Mouse (Mus musculus) MEL (cell line): ENCODE data around the gene Rps15. TPM values are rescaled to one million over a fixed set of nuclear protein-coding genes. Genes with fewer than 3 reads are reported as not detected.

Experiments used
- DNase-seq: peaks from one replicate; pipeline ENCODE4 v3.0.0; 2011; ENCODE audit warnings: low read depth, low spot score
- H3K27ac ChIP-seq: 2 replicates; pipeline ENCODE4 v1.5.1; 2012; ENCODE audit warnings: low read depth, mild to moderate bottlenecking, control low read depth, low read length, moderate library complexity; ENCODE audit not compliant: control insufficient read depth
- H3K27me3 ChIP-seq, 2 experiments: fragments of 150-350 bp in 1 of 2; sonication (generic) in 1 of 2; 2 replicates each; pipeline ENCODE4 v1.6.1; 2012; ENCODE audit warnings: low read length in 2 of 2, mild to moderate bottlenecking in 2 of 2, improper control_type of control experiment in 1 of 2, moderate library complexity in 1 of 2; ENCODE audit not compliant: insufficient read depth in 2 of 2, control insufficient read depth in 1 of 2
- H3K36me3 ChIP-seq, 2 experiments: 2 replicates each; pipeline ENCODE4 v1.6.1; 2012 to 2014; ENCODE audit warnings: low read length in 2 of 2, improper control_type of control experiment in 1 of 2, inconsistent platforms in 1 of 2, mild to moderate bottlenecking in 1 of 2; ENCODE audit not compliant: insufficient read depth in 2 of 2, control insufficient read depth in 1 of 2
- H3K4me1 ChIP-seq, 2 experiments: fragments of 150-350 bp in 1 of 2; sonication (generic) in 1 of 2; 2 replicates each; pipeline ENCODE4 v1.6.1; 2012; ENCODE audit warnings: low read length in 2 of 2, improper control_type of control experiment in 1 of 2, mild to moderate bottlenecking in 1 of 2; ENCODE audit not compliant: insufficient read depth in 2 of 2, control insufficient read depth in 1 of 2
- H3K4me3 ChIP-seq, 2 experiments: fragments of 150-350 bp in 1 of 2; sonication (generic) in 1 of 2; 2 replicates each; pipeline ENCODE4 v1.5.1; 2012; ENCODE audit warnings: low read depth in 2 of 2, low read length in 2 of 2, mild to moderate bottlenecking in 2 of 2, moderate library complexity in 2 of 2, control low read depth in 1 of 2, improper control_type of control experiment in 1 of 2; ENCODE audit not compliant: control insufficient read depth in 1 of 2, insufficient read depth in 1 of 2
- H3K79me2 ChIP-seq: 2 replicates; pipeline ENCODE4 v1.6.1; 2012; ENCODE audit warnings: mild to moderate bottlenecking, low read length, moderate library complexity; ENCODE audit not compliant: control insufficient read depth, poor library complexity, insufficient read depth
- H3K9ac ChIP-seq: 2 replicates; pipeline ENCODE4 v1.6.1; 2012; ENCODE audit warnings: low read depth, mild to moderate bottlenecking, control low read depth, low read length, moderate library complexity; ENCODE audit not compliant: control insufficient read depth, poor library complexity, severe bottlenecking
- H3K9me3 ChIP-seq: fragments of 150-350 bp; sonication (generic); replicated peaks from 2 replicates; pipeline ENCODE4 v1.6.1; 2012; ENCODE audit warnings: mild to moderate bottlenecking, low read length, improper control_type of control experiment, moderate library complexity; ENCODE audit not compliant: insufficient read depth
- BHLHE40 ChIP-seq: IDR thresholded peaks from 2 replicates; pipeline ENCODE4 v1.6.1; 2012; ENCODE audit warnings: low read depth, mild to moderate bottlenecking, inconsistent platforms, low read length, improper control_type of control experiment, borderline replicate concordance
- CHD1 ChIP-seq: IDR thresholded peaks from 2 replicates; pipeline ENCODE4 v1.6.1; 2012; ENCODE audit warnings: low read depth, mild to moderate bottlenecking, inconsistent platforms, low read length, improper control_type of control experiment
- CTCF ChIP-seq, 3 experiments: IDR thresholded peaks in 2 of 3; conservative IDR thresholded peaks in 1 of 3; 2 replicates each; pipeline ENCODE4 v1.5.1; 2011 to 2012; ENCODE audit warnings: low read length in 3 of 3, low read depth in 2 of 3, mild to moderate bottlenecking in 2 of 3, improper control_type of control experiment in 1 of 3, inconsistent platforms in 1 of 3, mixed read lengths in 1 of 3, moderate library complexity in 1 of 3; ENCODE audit not compliant: control insufficient read depth in 1 of 3, insufficient read depth in 1 of 3, poor library complexity in 1 of 3, severe bottlenecking in 1 of 3
- ETS1 ChIP-seq: IDR thresholded peaks from 2 replicates; pipeline ENCODE4 v1.6.1; 2012; ENCODE audit warnings: low read depth, mild to moderate bottlenecking, inconsistent platforms, low read length, improper control_type of control experiment, moderate library complexity
- MAFK ChIP-seq: IDR thresholded peaks from 2 replicates; pipeline ENCODE4 v1.6.1; 2011; ENCODE audit warnings: low read depth, mild to moderate bottlenecking, low read length, improper control_type of control experiment, borderline replicate concordance
- MAX ChIP-seq: IDR thresholded peaks from 2 replicates; pipeline ENCODE4 v1.6.1; 2011; ENCODE audit warnings: low read length, improper control_type of control experiment
- MAZ ChIP-seq: IDR thresholded peaks from 2 replicates; pipeline ENCODE4 v1.6.1; 2012; ENCODE audit warnings: low read depth, mild to moderate bottlenecking, inconsistent platforms, low read length, improper control_type of control experiment
- MEF2A ChIP-seq: IDR thresholded peaks from 2 replicates; pipeline ENCODE4 v1.6.1; 2014; ENCODE audit warnings: low read depth, mild to moderate bottlenecking, inconsistent platforms, low read length, improper control_type of control experiment; ENCODE audit not compliant: poor library complexity, insufficient replicate concordance, severe bottlenecking; ENCODE audit errors: extremely low read depth
- MXI1 ChIP-seq: IDR thresholded peaks from 2 replicates; pipeline ENCODE4 v1.6.1; 2011; ENCODE audit warnings: mild to moderate bottlenecking, low read depth, low read length, improper control_type of control experiment
- POLR2A ChIP-seq, 2 experiments: IDR thresholded peaks; 2 replicates each; pipeline ENCODE4 v1.6.1; 2011 to 2012; ENCODE audit warnings: low read length in 2 of 2, mild to moderate bottlenecking in 2 of 2, control low read depth in 1 of 2, improper control_type of control experiment in 1 of 2, low read depth in 1 of 2, moderate library complexity in 1 of 2; ENCODE audit not compliant: control insufficient read depth in 1 of 2, insufficient read depth in 1 of 2, poor library complexity in 1 of 2
- POLR2AphosphoS5 ChIP-seq: IDR thresholded peaks from 2 replicates; pipeline ENCODE4 v1.6.1; 2012; ENCODE audit warnings: low read depth, borderline replicate concordance, mild to moderate bottlenecking, inconsistent platforms, low read length, moderate library complexity, mixed read lengths
- RAD21 ChIP-seq: IDR thresholded peaks from 2 replicates; pipeline ENCODE4 v1.6.1; 2011; ENCODE audit warnings: mild to moderate bottlenecking, low read depth, low read length, improper control_type of control experiment
- SIN3A ChIP-seq: IDR thresholded peaks from 2 replicates; pipeline ENCODE4 v1.6.1; 2012; ENCODE audit warnings: low read length, improper control_type of control experiment, inconsistent platforms
- TBP ChIP-seq: IDR thresholded peaks from 2 replicates; pipeline ENCODE4 v1.8.0; 2011; ENCODE audit warnings: low read depth, low read length, improper control_type of control experiment
- TCF12 ChIP-seq: IDR thresholded peaks from 2 replicates; pipeline ENCODE4 v1.6.1; 2014; ENCODE audit warnings: low read depth, mild to moderate bottlenecking, inconsistent platforms, low read length, improper control_type of control experiment, moderate library complexity
- UBTF ChIP-seq: IDR thresholded peaks from 2 replicates; pipeline ENCODE4 v1.6.1; 2012; ENCODE audit warnings: low read depth, mild to moderate bottlenecking, inconsistent platforms, low read length, improper control_type of control experiment, moderate library complexity, borderline replicate concordance; ENCODE audit not compliant: insufficient read depth
- USF2 ChIP-seq, 2 experiments: IDR thresholded peaks; 2 replicates each; pipeline ENCODE4 v1.6.1; 2011 to 2012; ENCODE audit warnings: improper control_type of control experiment in 2 of 2, low read length in 2 of 2, borderline replicate concordance in 1 of 2, inconsistent platforms in 1 of 2, low read depth in 1 of 2, mild to moderate bottlenecking in 1 of 2; ENCODE audit not compliant: insufficient read depth in 1 of 2
- ZC3H11A ChIP-seq: IDR thresholded peaks from 2 replicates; pipeline ENCODE4 v1.6.1; 2012; ENCODE audit warnings: low read depth, mild to moderate bottlenecking, inconsistent platforms, low read length, improper control_type of control experiment
- ZKSCAN1 ChIP-seq: IDR thresholded peaks from 2 replicates; pipeline ENCODE4 v1.6.1; 2012; ENCODE audit warnings: low read depth, mild to moderate bottlenecking, inconsistent platforms, low read length, improper control_type of control experiment, moderate library complexity
- ZMIZ1 ChIP-seq: IDR thresholded peaks from 2 replicates; pipeline ENCODE4 v1.6.1; 2012; ENCODE audit warnings: low read depth, mild to moderate bottlenecking, inconsistent platforms, low read length, improper control_type of control experiment, moderate library complexity
- ZNF384 ChIP-seq: IDR thresholded peaks from 2 replicates; pipeline ENCODE4 v1.6.1; 2012; ENCODE audit warnings: low read depth, mild to moderate bottlenecking, inconsistent platforms, low read length, improper control_type of control experiment
- polyA plus RNA-seq, 2 experiments: library from polyadenylated mRNA; stranded (reverse) in 1 of 2; unstranded in 1 of 2; fragments of >175 nt in 1 of 2; fragments of >200 nt in 1 of 2; gene quantifications; 2 replicates each; pipeline versions ENCODE4 v1.2.1 to v1.2.4; 2012; ENCODE audit warnings: low replicate concordance in 2 of 2, low read depth in 1 of 2; ENCODE audit not compliant: insufficient read length in 2 of 2, insufficient read depth in 1 of 2, missing spikeins in 1 of 2
- total RNA-seq: library from RNA; depleted of rRNA; stranded (reverse); fragments of 300-350 nt; gene quantifications from 2 replicates; pipeline ENCODE4 v1.2.3, GENCODE M21; 2012

Gene Rps15
- total and polyA plus RNA-seq, 3 experiments = 1,331 to 4,320 (median 3,905) TPM

- peak overlapping the region in 1 of 2 experiments; percentile 52; a peak in 3 of 4 replicates for H3K4me3 ChIP-seq
- H3K9me3 ChIP-seq = no peaks in the 10 kb centered on the region
- H3K4me1 ChIP-seq = peaks cover 0 to 38% of the 10 kb centered on the region in 2 experiments; a peak in 3 of 4 replicates
- TF ChIP-seq SIN3A (no peak), ZNF384 (peak; percentile 93), MAZ (no peak)
- H3K9ac ChIP-seq = peak overlapping the region; percentile 43
- H3K27ac ChIP-seq = peak overlapping the region; percentile 58
- peak; percentile 56 for DNase-seq
- H3K79me2 ChIP-seq = peaks cover 39% of the 10 kb centered on the region
- peaks cover 0 to 11% of the 10 kb centered on the region in 2 experiments; a peak in 2 of 4 replicates for H3K36me3 ChIP-seq
- no peaks in the 10 kb centered on the region for H3K27me3 ChIP-seq
Measured at GRCm38 (mm10) chr10:80321014-80321669, 28.9 kb downstream of the Rps15 start.

- no peaks in the 10 kb centered on the region for H3K9me3 ChIP-seq
- DNase-seq = no peak
- peak overlapping the region; percentile 89 to 90 for H3K4me3 ChIP-seq
- peaks cover 39% of the 10 kb centered on the region for H3K79me2 ChIP-seq
- peaks cover 0 to 11% of the 10 kb centered on the region in 2 experiments; a peak in 2 of 4 replicates for H3K36me3 ChIP-seq
- H3K27me3 ChIP-seq = no peaks in the 10 kb centered on the region
- H3K27ac ChIP-seq = peak overlapping the region; percentile 64
- peaks cover 0 to 32% of the 10 kb centered on the region in 2 experiments; a peak in 3 of 4 replicates for H3K4me1 ChIP-seq
- TF ChIP-seq ZKSCAN1 (peak; percentile 98), ZC3H11A (no peak)
- peak overlapping the region; percentile 93 for H3K9ac ChIP-seq
Measured at GRCm38 (mm10) chr10:80321670-80322581, 29.7 kb downstream of the Rps15 start.

- DNase-seq = peak; percentile 70
- H3K27me3 ChIP-seq = no peaks in the 10 kb centered on the region
- peaks cover 0 to 5% of the 10 kb centered on the region in 2 experiments; a peak in 2 of 4 replicates for H3K36me3 ChIP-seq
- H3K9ac ChIP-seq = peak overlapping the region; percentile 93
- peak overlapping the region; percentile 64 for H3K27ac ChIP-seq
- H3K4me1 ChIP-seq = peaks cover 0 to 25% of the 10 kb centered on the region in 2 experiments; a peak in 3 of 4 replicates
- no peaks in the 10 kb centered on the region for H3K9me3 ChIP-seq
- H3K79me2 ChIP-seq = peaks cover 39% of the 10 kb centered on the region
- H3K4me3 ChIP-seq = peak overlapping the region; percentile 89 to 90
- TF ChIP-seq USF2 (IDR thresholded peaks at IDR 0.05; ENCODE audit: borderline replicate concordance in 1 of 2, insufficient read depth in 1 of 2, low read depth in 1 of 2, low read length in 2 of 2) = no peak
- TF ChIP-seq RAD21 = no peak
- no peak for TF ChIP-seq POLR2AphosphoS5
- peak; percentile 84 for TF ChIP-seq MAX
- TF ChIP-seq UBTF = no peak
- TF ChIP-seq POLR2A (IDR thresholded peaks at IDR 0.05; ENCODE audit: control insufficient read depth in 1 of 2, insufficient read depth in 1 of 2, low read depth in 1 of 2, low read length in 2 of 2, poor library complexity in 1 of 2) = peak; percentile 43 to 58; a peak in 2 of 4 replicates
- no peak for TF ChIP-seq ETS1
- peak; percentile 86 for TF ChIP-seq MXI1
- peak in 2 of 3 experiments; percentile 4 to 11; a peak in 2 of 6 replicates for TF ChIP-seq CTCF (IDR thresholded peaks at IDR 0.05 in 2 of 3, conservative IDR thresholded peaks at IDR 0.05 in 1 of 3; ENCODE audit: control insufficient read depth in 1 of 3, insufficient read depth in 1 of 3, low read depth in 2 of 3, low read length in 3 of 3, poor library complexity in 1 of 3, severe bottlenecking in 1 of 3)
- TF ChIP-seq TCF12 = no peak
- no peak for TF ChIP-seq TBP
- no peak for TF ChIP-seq SIN3A
- TF ChIP-seq MAFK = no peak
- TF ChIP-seq BHLHE40 = peak; percentile 75; the same call in 1 of the 2 replicates
- no peak for TF ChIP-seq MEF2A
- no peak for TF ChIP-seq CHD1
- TF ChIP-seq MAZ = no peak
- TF ChIP-seq ZMIZ1 = no peak
Measured at GRCm38 (mm10) chr10:80322811-80323211, 30.6 kb downstream of the Rps15 start.
